Mouse (Mus musculus) bone marrow, adult 2 months (tissue): ENCODE data around the gene Sez6.

Experiments
- CTCF ChIP-seq: fragments of 200-500 bp; IDR thresholded peaks from 2 replicates; pipeline ENCODE4 v1.5.1; 2011; ENCODE audit warnings: low read length, control low read depth; ENCODE audit not compliant: control insufficient read depth, insufficient read depth
- POLR2A ChIP-seq: fragments of 200-500 bp; IDR thresholded peaks from 2 replicates; pipeline ENCODE4 v1.6.1; 2011; ENCODE audit warnings: low read depth, mild to moderate bottlenecking, control low read depth, low read length, borderline replicate concordance; ENCODE audit not compliant: control insufficient read depth

GRCm38 (mm10) chr11:77973520-77973919 is 42.9 kb downstream of the Sez6 start:
- TF ChIP-seq POLR2A (no peak), CTCF (no peak)
